ENCODE assay signal across 8 mouse cellular contexts in genomic region chr15:78428391-78429138, GRCm38 (mm10). TPM values are rescaled to one million over a fixed set of nuclear protein-coding genes. Genes with fewer than 3 reads are reported as not detected.
DNase-seq lines count a peak whose midpoint lies in the region; ATAC-seq and TF ChIP-seq lines count a peak whose summit lies in the region.

Gene Kctd17, plus strand, starts transcription at chr15:78428564.

- H3K4me1 ChIP-seq in forebrain, postnatal 0 days (ENCODE audit: insufficient read depth) = peaks cover 12% of the 10 kb centered on the region
- peaks cover 9% of the 10 kb centered on the region for H3K4me1 ChIP-seq in liver, postnatal 0 days (ENCODE audit: insufficient read depth)
- H3K4me1 ChIP-seq in neural tube, embryonic 14.5 days (ENCODE audit: control insufficient read depth, insufficient read depth, low read length) = peaks cover 15% of the 10 kb centered on the region

- no peaks in the 10 kb centered on the region for H3K9me3 ChIP-seq in forebrain, postnatal 0 days (ENCODE audit: low read length)
- no peaks in the 10 kb centered on the region for H3K9me3 ChIP-seq in liver, postnatal 0 days (ENCODE audit: low read length)
- no peaks in the 10 kb centered on the region for H3K9me3 ChIP-seq in neural tube, embryonic 14.5 days (ENCODE audit: control insufficient read depth, low read length)

- peak; percentile 94 for DNase-seq in MN1 (ENCODE audit: low spot score)
- peak; percentile 83 for DNase-seq in cerebellum, adult 11-12 months
- peak; percentile 81 for DNase-seq in forebrain, postnatal 0 days
- peak; percentile 72 to 76 for DNase-seq in heart, postnatal 36 days
- peak; percentile 81 to 85 for DNase-seq in layer of hippocampus, adult 18-20 months (ENCODE audit: low spot score in 2 of 2)
- DNase-seq in liver, postnatal 0 days = peak; percentile 69
- peak; percentile 57 for DNase-seq in urinary bladder, postnatal 10 days (ENCODE audit: low spot score)

- peaks cover 14% of the 10 kb centered on the region for H3K36me3 ChIP-seq in forebrain, postnatal 0 days (ENCODE audit: insufficient read depth)
- no peaks in the 10 kb centered on the region for H3K36me3 ChIP-seq in liver, postnatal 0 days (replicated peaks; ENCODE audit: insufficient read depth, low read length)
- peaks cover 13% of the 10 kb centered on the region for H3K36me3 ChIP-seq in neural tube, embryonic 14.5 days (ENCODE audit: control insufficient read depth, insufficient read depth, low read length)

- peak within 1 kb of the TSS; percentile 71 for H3K4me3 ChIP-seq in forebrain, postnatal 0 days (ENCODE audit: low read depth, low read length)
- peak within 1 kb of the TSS; percentile 41 for H3K4me3 ChIP-seq in liver, postnatal 0 days (ENCODE audit: low read depth, low read length)
- peak within 1 kb of the TSS; percentile 82 for H3K4me3 ChIP-seq in neural tube, embryonic 14.5 days (ENCODE audit: low read depth, low read length)

- TF ChIP-seq CTCF in forebrain, postnatal 0 days (IDR thresholded peaks at IDR 0.05; ENCODE audit: low read depth) = no peak
- TF ChIP-seq CTCF in liver, postnatal 0 days (IDR thresholded peaks at IDR 0.05; ENCODE audit: low read depth) = no peak

- no peaks in the 10 kb centered on the region for H3K27me3 ChIP-seq in forebrain, postnatal 0 days (ENCODE audit: insufficient read depth, low read length)
- peaks cover 17% of the 10 kb centered on the region for H3K27me3 ChIP-seq in liver, postnatal 0 days (ENCODE audit: insufficient read depth, low read length)
- H3K27me3 ChIP-seq in neural tube, embryonic 14.5 days (ENCODE audit: control insufficient read depth, insufficient read depth, low read length) = no peaks in the 10 kb centered on the region

- peak; percentile 93 for ATAC-seq in forebrain, postnatal 0 days
- peak; percentile 49 for ATAC-seq in liver, postnatal 0 days
- ATAC-seq in neural tube, embryonic 14.5 days (ENCODE audit: low read depth) = peak; percentile 92

- H3K9ac ChIP-seq in forebrain, postnatal 0 days = peak within 1 kb of the TSS; percentile 85
- peak within 1 kb of the TSS; percentile 45 for H3K9ac ChIP-seq in liver, postnatal 0 days (replicated peaks)
- H3K9ac ChIP-seq in neural tube, embryonic 14.5 days (replicated peaks; ENCODE audit: low read depth, low read length) = peak within 1 kb of the TSS; percentile 93

- H3K4me2 ChIP-seq in forebrain, postnatal 0 days (ENCODE audit: low read depth) = peak within 1 kb of the TSS; percentile 84
- H3K4me2 ChIP-seq in liver, postnatal 0 days (ENCODE audit: low read depth, low read length) = peak within 1 kb of the TSS; percentile 60
- H3K4me2 ChIP-seq in neural tube, embryonic 14.5 days (ENCODE audit: low read depth, low read length) = peak within 1 kb of the TSS; percentile 89

- peak within 1 kb of the TSS; percentile 54 for H3K27ac ChIP-seq in forebrain, postnatal 0 days (ENCODE audit: low read depth, low read length)
- H3K27ac ChIP-seq in liver, postnatal 0 days (ENCODE audit: low read depth) = 0 out of 2 replicates have a peak within 1 kb of the TSS, but pooled peaks have one; percentile 44
- peak within 1 kb of the TSS; percentile 52 for H3K27ac ChIP-seq in neural tube, embryonic 14.5 days (ENCODE audit: low read depth, low read length)

- intact Hi-C loops in heart, postnatal 36 days (cut with DNase I) = loop anchor here (2.0 to 5.0 kb wide), 2 partner anchors 22 to 256 kb away; partner anchors contain the start of genes Ift27 and Mpst

- WGBS in forebrain, postnatal 0 days = 4% methylated on average over 52 of the region's 52 CpGs
- 6% methylated on average over 43 of the region's 52 CpGs for WGBS in liver, postnatal 0 days (ENCODE audit: insufficient replicate concordance)
- under 1% methylated on average over 52 of the region's 52 CpGs for WGBS in neural tube, embryonic 14.5 days

- no peak for TF ChIP-seq EP300 in liver, postnatal 0 days (IDR thresholded peaks at IDR 0.05; ENCODE audit: low read depth)

RNA-seq across cellular contexts. Expression of gene Kctd17, which starts in this region (rescaled TPM):
- 148 and 153 TPM in 2 replicates for total RNA-seq in forebrain, postnatal 0 days (2014; rRNA removed)
- polyA plus RNA-seq in forebrain, postnatal 0 days (2015; fragmentation: Nextera tagmentation; extraction: Ambion mirVana) = 146 and 152 TPM in 2 replicates
- 10 to 100 TPM; 28.0 to 30.3 TPM for total RNA-seq in heart, postnatal 36 days (2021)
- 100 to 1,000 TPM; 244 to 255 TPM for total RNA-seq in layer of hippocampus, adult 18-20 months (2021)
- polyA plus RNA-seq in liver, postnatal 0 days (2015; fragmentation: Nextera tagmentation; extraction: Ambion mirVana) = 6.0 and 6.1 TPM in 2 replicates
- 141 and 157 TPM in 2 replicates for polyA plus RNA-seq in neural tube, embryonic 14.5 days (2014; fragmentation: Nextera tagmentation; extraction: Ambion mirVana)

Comparison
In these comparisons a context has a peak if more than half of its experiments do, and no peak if none do; other contexts are left out.
1. Peak in every context shown above with its lines: DNase-seq, ATAC-seq, H3K4me3 ChIP-seq and H3K27ac ChIP-seq.
2. RNA of gene Kctd17 (polyA plus RNA-seq): 141 to 157 TPM in neural tube, embryonic 14.5 days and 146 to 152 TPM in forebrain, postnatal 0 days; 6.0 to 6.1 TPM in liver, postnatal 0 days; every median in the first group is over 10 times any median in the second.